Mouse (Mus musculus): ENCODE results near the gene Pdzk1. TPM values are rescaled to one million over a fixed set of nuclear protein-coding genes. Genes with fewer than 3 reads are reported as not detected.

The Pdzk1 gene
- total RNA-seq, 2 experiments from 2014 or later, result 1.3 to 1.4 TPM

GRCm38 (mm10) chr3:96834587-96835348 is 5.7 kb downstream of the Pdzk1 start:
- no peak for ATAC-seq (replicated peaks; ENCODE audit: low FRiP score, poor library complexity, severe bottlenecking)

- no peak for ATAC-seq (replicated peaks; ENCODE audit: low FRiP score, poor library complexity, severe bottlenecking)
These were observed 7.3 kb downstream of the Pdzk1 start for GRCm38 (mm10) chr3:96836414-96836813.

DNA sequence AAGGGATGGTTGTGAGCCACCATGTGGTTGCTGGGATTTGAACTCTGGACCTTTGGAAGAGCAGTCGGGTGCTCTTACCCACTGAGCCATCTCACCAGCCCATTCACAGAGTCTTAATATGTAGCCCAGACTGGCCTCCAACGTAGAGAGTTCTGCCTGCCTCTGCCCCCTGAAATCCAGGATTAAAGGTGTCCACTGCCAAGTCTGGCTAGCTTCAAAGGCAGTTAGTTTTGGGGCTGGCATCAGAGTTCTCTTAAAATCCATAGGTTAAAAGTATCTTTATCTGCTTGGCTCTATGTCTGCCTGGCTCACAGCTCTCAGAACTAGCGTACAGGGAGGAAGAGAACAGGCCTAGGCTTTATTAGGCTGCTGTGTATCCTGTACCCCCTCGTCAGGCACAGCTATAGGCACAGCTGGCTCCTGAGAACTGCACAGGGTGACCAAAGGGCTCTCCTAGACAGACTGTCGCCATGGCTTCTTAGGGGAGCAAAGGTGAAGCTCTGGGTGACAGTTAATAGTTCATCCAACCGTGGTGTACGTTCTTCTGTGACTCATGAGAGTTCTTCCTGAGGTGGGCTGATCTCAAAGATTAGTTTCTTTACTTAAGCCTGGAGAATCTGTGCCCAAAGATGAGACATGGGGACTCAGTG is 10.0 kb downstream of the Pdzk1 start:
- no peak for ATAC-seq (replicated peaks; ENCODE audit: low FRiP score, poor library complexity, severe bottlenecking)

GRCm38 (mm10) chr3:96845191-96845590 is 16.1 kb downstream of the Pdzk1 start:
- ATAC-seq (replicated peaks; ENCODE audit: low FRiP score, poor library complexity, severe bottlenecking), result no peak

- no peak for ATAC-seq (replicated peaks; ENCODE audit: low FRiP score, poor library complexity, severe bottlenecking)
These were observed 16.7 kb downstream of the Pdzk1 start for GRCm38 (mm10) chr3:96845806-96846205.

DNA sequence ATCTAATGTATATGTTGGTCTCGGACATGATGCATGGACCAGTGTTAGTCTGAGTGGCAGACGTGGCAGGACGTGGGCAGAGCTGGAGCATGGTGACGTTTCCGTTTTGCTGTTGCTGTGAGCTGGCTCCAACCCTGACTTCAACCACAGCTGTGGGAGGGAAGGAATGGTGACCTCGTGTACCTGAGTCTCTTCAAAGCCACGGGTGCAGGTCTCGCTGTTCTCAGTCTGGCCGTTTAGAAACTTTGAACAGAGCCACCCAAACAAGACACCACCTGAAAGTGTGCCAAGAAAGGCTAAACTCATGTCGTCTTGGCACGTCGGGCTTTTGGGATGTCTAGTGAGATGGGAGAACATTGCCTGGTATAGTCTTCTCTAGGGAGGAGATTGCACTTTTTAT is 17.9 kb downstream of the Pdzk1 start:
- no peak for ATAC-seq (replicated peaks; ENCODE audit: low FRiP score, poor library complexity, severe bottlenecking)

DNA sequence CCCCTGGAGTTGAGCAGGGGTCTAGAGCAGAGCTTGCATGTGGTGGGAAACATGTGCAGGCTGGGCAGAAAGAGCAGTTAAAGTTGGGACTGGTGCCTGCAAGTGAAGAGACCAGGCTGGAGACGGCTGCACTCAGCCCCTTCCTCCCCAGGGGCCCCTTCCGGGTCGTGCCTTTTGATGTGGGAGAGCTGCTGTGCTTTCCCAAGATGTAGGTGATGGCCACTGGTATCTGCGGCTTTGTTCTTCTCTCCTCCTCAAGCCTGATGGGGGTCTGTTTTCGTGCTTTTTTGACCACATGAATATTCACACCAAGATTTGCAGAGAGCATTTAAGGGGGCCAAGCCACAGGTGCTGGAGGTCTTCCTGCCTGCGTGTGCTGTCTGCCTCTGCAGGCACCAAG is 18.6 kb downstream of the Pdzk1 start:
- no peak for ATAC-seq (replicated peaks; ENCODE audit: low FRiP score, poor library complexity, severe bottlenecking)

DNA sequence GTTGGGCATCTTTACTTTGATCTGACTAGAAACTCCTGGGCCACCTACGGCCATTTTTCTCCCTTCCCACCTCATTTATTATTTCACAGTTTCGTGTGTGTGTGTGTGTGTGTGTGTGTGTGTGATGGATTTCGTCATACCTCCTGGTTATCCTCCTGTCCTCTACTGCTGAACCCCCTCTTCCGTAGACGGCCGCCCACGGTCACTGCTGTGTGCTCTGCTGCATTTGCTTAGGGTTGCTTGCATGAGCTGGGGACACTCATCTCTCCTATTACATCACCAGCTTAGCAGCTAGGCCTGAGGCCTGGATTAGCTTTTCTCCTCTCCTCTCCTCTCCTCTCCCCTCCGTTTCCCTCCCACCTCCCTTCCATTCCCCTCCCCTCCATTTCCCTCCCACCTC is 19.4 kb downstream of the Pdzk1 start:
- no peak for ATAC-seq (replicated peaks; ENCODE audit: low FRiP score, poor library complexity, severe bottlenecking)

DNA sequence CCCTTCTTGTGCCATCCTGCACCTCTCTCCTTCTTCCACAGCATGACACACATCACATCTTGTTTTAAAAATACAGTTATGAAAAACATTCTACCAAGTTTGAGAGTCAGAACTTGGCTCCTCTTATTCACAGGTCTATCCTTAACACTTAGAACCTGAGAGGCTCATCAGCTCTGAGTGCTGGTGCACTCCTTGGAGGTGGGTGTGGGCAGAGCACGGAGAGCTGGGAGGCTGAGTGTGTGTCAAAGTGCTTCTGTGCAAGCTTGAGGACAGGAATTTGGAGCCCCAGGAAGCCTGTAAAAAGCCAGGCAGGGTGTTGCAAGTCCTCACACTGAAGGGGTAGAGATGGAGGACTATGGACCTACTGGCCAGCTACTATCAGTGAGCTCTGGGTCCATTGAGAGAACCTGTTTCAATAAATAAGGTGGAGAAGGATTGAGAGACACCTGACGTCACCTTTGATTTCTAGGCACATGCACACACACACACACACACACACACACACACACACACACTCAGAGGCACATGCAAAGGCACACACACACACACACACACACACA is 20.2 kb downstream of the Pdzk1 start:
- no peak for ATAC-seq (replicated peaks; ENCODE audit: low FRiP score, poor library complexity, severe bottlenecking)

GRCm38 (mm10) chr3:96852561-96852960 is 23.5 kb downstream of the Pdzk1 start:
- no peak for ATAC-seq (replicated peaks; ENCODE audit: low FRiP score, poor library complexity, severe bottlenecking)

DNA sequence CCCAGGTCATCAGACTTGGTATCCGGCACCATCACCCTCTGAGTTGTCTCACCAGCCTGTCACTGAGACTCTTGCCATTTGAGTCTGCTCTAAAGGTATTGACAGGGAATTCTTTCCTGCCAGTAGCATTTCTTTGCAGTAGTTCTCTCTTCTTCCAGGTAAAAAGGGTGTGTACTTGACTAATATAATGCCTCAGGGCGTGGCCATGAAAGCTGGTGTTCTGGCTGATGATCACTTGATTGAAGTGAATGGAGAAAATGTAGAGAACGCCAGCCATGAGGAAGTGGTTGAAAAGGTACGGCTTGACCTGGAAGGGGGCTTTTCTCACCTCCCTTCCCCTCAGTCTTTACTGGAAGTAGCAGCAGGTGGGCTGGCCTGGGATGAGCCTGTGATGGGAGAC is 25.3 kb downstream of the Pdzk1 start:
- ATAC-seq (replicated peaks; ENCODE audit: low FRiP score, poor library complexity, severe bottlenecking), result no peak

DNA sequence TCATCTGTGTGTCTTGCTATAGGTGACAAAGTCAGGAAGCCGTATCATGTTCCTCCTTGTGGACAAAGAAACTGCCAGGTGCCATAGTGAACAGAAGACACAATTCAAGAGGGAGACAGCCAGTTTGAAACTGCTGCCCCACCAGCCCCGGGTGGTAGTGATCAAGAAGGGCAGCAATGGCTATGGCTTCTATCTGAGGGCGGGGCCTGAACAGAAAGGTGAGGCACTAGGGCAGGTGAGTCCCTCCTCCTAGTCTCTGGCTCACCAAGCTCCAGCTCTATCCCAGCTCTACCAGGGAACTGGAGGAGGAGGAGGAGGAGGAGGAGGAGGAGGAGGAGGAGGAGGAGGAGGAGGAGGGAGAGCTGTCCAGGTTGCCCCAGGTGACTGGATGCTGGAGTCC is 26.7 kb downstream of the Pdzk1 start:
- no peak for ATAC-seq (replicated peaks; ENCODE audit: low FRiP score, poor library complexity, severe bottlenecking)

- no peak for ATAC-seq (replicated peaks; ENCODE audit: low FRiP score, poor library complexity, severe bottlenecking)
These were observed 31.4 kb downstream of the Pdzk1 start for GRCm38 (mm10) chr3:96860498-96860897.

DNA sequence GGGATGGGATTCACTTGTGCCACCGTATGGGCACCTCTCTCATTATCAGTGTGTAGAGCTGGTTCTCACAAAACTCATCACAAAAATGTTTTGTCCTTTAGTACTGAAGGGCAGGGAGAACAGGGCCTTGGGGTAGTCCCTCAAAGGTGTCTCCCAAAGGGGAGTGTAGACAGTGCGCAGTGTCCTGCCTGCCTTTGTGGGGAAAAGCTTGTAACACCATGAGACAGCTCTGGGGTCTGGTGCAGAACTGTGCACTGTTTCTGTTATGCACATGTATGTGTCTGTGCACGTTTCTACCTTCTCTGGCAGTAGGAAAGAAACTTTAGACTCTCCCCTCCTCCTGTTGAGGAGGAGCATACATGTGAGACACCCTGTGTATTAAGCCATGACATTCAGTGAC is 38.8 kb downstream of the Pdzk1 start:
- ATAC-seq (replicated peaks; ENCODE audit: low FRiP score, poor library complexity, severe bottlenecking), result no peak

- ATAC-seq (replicated peaks; ENCODE audit: low FRiP score, poor library complexity, severe bottlenecking), result no peak
These were observed 39.5 kb downstream of the Pdzk1 start for GRCm38 (mm10) chr3:96868566-96868965.

DNA sequence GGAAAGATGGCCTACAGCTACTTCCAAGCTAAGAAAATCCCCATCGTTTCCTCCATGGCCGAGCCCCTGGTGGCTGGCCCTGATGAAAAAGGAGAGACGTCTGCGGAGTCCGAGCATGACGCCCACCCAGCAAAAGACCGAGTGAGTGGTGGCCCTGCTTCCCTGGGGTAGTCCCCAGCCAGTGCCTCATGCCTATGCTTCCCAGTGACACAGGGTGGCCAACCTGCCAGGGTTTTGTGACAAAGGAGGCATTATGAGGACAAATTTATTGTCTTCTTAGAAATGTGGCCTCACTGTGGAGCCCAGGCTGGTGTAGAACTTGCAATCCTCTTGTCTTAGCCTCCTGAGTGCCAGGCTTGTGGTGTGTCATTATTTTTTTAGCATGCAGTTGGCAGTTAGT is 40.0 kb downstream of the Pdzk1 start:
- ATAC-seq (replicated peaks; ENCODE audit: low FRiP score, poor library complexity, severe bottlenecking), result no peak

- no peak for ATAC-seq (replicated peaks; ENCODE audit: low FRiP score, poor library complexity, severe bottlenecking)
These were observed 41.2 kb downstream of the Pdzk1 start for GRCm38 (mm10) chr3:96870270-96870669.

DNA sequence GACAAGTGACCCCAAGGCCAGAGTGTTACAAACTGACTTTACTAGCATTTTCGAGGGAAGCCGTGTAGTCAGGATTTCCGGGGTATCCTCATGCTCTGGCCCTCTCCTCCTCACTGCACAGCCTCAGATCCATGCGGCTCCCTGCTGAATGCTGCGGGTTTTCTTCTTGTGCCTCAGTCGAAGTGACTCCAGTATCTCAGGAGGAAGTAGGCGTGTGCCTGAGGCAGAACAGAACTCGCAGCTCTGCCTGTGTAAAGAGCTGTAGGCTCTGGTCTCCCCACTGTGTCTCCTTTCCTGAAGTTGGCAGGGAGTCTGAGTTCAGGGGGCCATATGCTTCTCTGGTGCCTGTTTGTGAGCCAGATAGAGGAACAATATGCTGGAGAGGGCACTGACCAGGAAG is 42.0 kb downstream of the Pdzk1 start:
- ATAC-seq (replicated peaks; ENCODE audit: low FRiP score, poor library complexity, severe bottlenecking), result no peak

DNA sequence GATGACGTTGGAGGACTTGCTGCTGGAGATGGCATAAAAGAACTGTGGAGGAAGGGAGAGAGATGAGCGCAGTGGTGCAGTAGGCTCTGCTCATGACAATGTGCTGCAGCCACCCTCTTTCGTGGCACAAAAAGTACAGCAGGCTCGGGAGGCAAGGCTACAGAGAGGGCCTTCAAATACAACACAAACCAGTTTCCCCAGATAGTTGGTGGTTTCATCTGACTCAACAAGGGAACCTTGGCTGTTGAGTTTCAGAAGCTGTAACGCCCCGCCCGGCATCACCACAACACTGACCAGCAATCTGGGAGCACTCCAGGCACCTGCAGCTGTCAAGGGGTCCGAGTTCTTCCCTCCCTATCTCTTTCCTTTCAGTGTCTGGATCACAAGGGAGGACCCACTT is 43.4 kb downstream of the Pdzk1 start:
- ATAC-seq (replicated peaks; ENCODE audit: low FRiP score, poor library complexity, severe bottlenecking), result no peak

DNA sequence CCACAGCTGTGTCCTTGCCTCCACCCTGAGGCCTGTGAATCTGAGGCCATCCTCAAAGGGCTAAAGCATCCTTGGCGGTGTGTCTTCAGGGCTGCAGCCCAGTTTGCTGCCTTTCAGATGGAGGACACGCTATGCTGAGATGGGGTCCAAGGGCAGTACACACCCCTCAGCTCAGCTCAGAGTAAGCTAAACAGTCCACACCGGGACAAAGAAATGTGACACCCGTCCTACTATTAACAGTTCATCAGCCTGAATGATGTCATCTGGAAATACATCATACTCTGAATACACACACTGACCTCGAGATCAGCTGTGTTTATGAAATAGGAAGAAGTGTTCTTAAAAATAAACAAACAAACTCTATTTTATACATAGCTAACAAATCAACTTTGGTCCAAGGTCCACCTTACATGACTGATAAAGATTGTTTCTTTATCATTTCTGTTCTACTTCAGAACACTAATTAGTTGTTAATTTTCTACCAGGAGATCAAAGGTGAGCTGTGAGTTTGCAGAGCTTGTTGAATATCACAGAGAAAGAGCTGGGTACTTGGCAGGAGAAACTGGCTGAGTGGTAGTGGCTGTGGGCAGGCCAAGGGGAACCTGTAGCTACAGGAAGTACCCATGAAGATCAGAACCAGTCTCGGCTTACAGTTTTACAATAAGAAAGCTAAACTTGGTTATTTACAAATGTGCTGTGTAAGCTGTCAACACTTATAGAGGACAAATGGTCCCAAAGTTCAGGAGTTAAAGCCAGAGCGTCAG is 45.9 kb downstream of the Pdzk1 start:
- no peak for ATAC-seq (replicated peaks; ENCODE audit: low FRiP score, poor library complexity, severe bottlenecking)

DNA sequence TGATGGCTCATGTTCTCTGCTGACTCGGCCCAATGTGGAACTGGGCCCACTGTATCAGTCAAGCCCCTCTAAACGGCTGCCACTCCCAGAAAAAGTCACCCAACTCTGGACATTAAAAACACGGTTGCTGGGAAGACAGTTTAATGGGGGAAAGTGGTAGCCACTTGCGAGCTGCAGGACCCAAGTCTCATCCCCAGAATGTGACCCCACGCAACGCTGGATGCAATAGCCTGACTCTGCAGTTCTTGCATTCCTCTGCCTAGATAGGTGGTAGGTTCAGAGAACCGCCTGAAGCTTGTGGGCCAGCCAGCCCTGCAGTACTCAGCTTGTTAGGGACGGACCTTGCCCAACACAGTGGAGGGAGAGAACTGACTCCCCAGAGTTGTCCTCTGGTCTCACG is 50.5 kb downstream of the Pdzk1 start:
- ATAC-seq (replicated peaks; ENCODE audit: low FRiP score, poor library complexity, severe bottlenecking), result no peak
